Mouse (Mus musculus) bone marrow macrophage, adult 2 months (primary cell): ENCODE results near the gene Top3a.

Source experiments
- CTCF ChIP-seq: IDR thresholded peaks from 2 replicates; pipeline ENCODE4 v1.5.1; 2012; ENCODE audit warnings: low read depth, mild to moderate bottlenecking, low read length, moderate library complexity
- POLR2A ChIP-seq: IDR thresholded peaks from 2 replicates; pipeline ENCODE4 v1.6.1; 2012; ENCODE audit warnings: mild to moderate bottlenecking, low read depth, low read length, borderline replicate concordance

- no peak for TF ChIP-seq CTCF
- no peak for TF ChIP-seq POLR2A
These were observed 7.2 kb upstream of the Top3a start for GRCm38 (mm10) chr11:60784179-60784922.
